Mouse (Mus musculus) right cerebral cortex, adult 18-20 months (tissue): ENCODE measurements around the gene Scoc.
"Not testable (repeated sequence)": the region's sequence is repeated elsewhere in the genome, so short reads cannot be mapped to it uniquely, and the experiment has no call there.

ENCODE experiments used
- DNase-seq: peaks from one replicate; pipeline ENCODE4 v3.0.0; 2022; ENCODE audit warnings: mixed read lengths

Gene Scoc

GRCm38 (mm10) chr8:83458222-83458621 lies at the start of gene Scoc:
Scoc (minus strand) TSS chr8:83458391.
- no peak for DNase-seq

GRCm38 (mm10) chr8:83459606-83460005 lies 1.4 kb upstream of the Scoc start:
- no peak for DNase-seq

- no peak for DNase-seq
These were observed 1.1 kb downstream of the Scoc start for GRCm38 (mm10) chr8:83457121-83457520.

GRCm38 (mm10) chr8:83451056-83451455 lies 7.1 kb downstream of the Scoc start:
- DNase-seq = no peak

GRCm38 (mm10) chr8:83449960-83450359 lies 8.2 kb downstream of the Scoc start:
- DNase-seq = peak; percentile 15

GRCm38 (mm10) chr8:83443052-83443400 lies 15.2 kb downstream of the Scoc start:
- DNase-seq = no peak

- DNase-seq = peak; percentile 97
These were observed 15.7 kb downstream of the Scoc start for GRCm38 (mm10) chr8:83442243-83443051.

- no peak for DNase-seq
These were observed 16.4 kb downstream of the Scoc start for GRCm38 (mm10) chr8:83441656-83442242.

GRCm38 (mm10) chr8:83437077-83437476 lies 21.1 kb downstream of the Scoc start:
- no peak for DNase-seq

- DNase-seq = no peak
These were observed 29.1 kb downstream of the Scoc start for GRCm38 (mm10) chr8:83429071-83429524.

- not testable (repeated sequence) for DNase-seq
These were observed 29.6 kb downstream of the Scoc start for GRCm38 (mm10) chr8:83428621-83429020.

GRCm38 (mm10) chr8:83426949-83427348 lies 31.2 kb downstream of the Scoc start:
- no peak for DNase-seq

- no peak for DNase-seq
These were observed 32.0 kb downstream of the Scoc start for GRCm38 (mm10) chr8:83426104-83426759.

GRCm38 (mm10) chr8:83425202-83425601 lies 33.0 kb downstream of the Scoc start:
- DNase-seq = no peak

- DNase-seq = no peak
These were observed 35.0 kb downstream of the Scoc start for GRCm38 (mm10) chr8:83423032-83423825.

- DNase-seq = no peak
These were observed 36.8 kb downstream of the Scoc start for GRCm38 (mm10) chr8:83421354-83421753.

- DNase-seq = no peak
These were observed 39.2 kb downstream of the Scoc start for GRCm38 (mm10) chr8:83418805-83419516.

- DNase-seq = no peak
These were observed 40.2 kb downstream of the Scoc start for GRCm38 (mm10) chr8:83417970-83418369.

- DNase-seq = no peak
These were observed 41.3 kb downstream of the Scoc start for GRCm38 (mm10) chr8:83416878-83417277.

GRCm38 (mm10) chr8:83408496-83408895 lies 49.7 kb downstream of the Scoc start:
- no peak for DNase-seq

GRCm38 (mm10) chr8:83406836-83407235 lies 51.4 kb downstream of the Scoc start:
- DNase-seq = no peak

GRCm38 (mm10) chr8:83405548-83405947 lies 52.6 kb downstream of the Scoc start:
- no peak for DNase-seq
